Mouse (Mus musculus) kidney, postnatal 36 days (tissue): Measurements from ENCODE around the gene Actg2.

ENCODE experiments used
- DNase-seq, 2 experiments: peaks; one replicate each; pipeline ENCODE4 v3.0.0; 2021 to 2022; ENCODE audit warnings: mixed read lengths in 2 of 2

Gene Actg2

DNA sequence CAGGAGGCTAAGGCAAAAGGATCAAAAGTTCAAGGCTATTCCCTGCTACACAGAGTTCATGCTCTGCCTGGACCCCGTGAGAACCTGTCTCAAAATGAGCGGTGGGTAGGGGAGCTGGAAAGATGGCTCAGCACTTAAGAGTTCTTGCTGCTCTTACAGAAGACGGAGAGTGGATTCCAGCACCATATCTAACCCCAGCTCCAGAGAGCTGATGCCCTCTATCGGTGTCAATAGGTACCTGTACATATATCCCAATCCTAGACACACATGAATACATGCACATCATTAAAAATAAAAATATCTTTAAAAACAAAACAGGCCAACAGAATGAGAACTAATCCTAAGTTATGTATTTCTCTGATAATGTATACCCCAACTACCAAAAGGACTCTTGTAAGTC is 57.8 kb downstream of the Actg2 start:
- DNase-seq, result no peak

DNA sequence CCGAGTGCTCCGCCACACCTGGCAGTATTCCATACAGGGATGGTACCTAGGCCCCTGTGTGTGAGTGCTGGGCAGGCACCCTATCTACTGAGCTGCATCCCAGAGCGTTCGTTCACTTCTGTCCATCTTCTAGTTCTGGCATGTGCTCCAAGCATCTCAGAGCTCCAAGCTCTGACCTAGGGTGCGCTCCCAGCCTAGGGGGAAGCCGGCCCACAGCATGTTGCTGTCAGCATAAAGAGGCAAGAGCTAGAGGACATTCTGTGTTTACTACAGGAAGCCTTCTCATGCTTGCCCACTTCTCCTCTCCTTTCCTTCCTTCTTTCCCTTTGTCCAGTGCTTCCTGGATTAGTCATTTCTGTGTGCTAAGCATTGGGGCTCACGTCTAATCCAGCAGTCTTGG is 60.6 kb downstream of the Actg2 start:
- no peak for DNase-seq

DNA sequence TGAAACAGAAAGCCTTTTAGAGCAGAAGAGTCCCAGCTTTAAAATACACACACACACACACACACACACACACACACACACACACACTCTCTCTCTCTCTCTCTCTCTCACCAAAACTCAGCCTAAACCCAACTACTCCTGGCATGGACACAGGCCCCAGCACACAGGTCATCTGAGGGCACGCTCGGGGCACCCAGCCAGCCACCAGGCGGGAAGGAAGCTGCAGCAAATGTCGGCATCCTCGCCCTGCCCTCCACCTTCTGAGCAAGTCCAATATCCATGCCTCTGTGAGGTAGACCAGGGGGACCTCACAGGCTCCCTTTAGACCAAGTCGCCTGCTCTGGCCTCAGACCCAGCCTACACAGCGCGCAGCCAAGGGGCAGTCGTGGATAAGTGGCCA is 62.8 kb downstream of the Actg2 start:
- DNase-seq, result peak; percentile 81 to 90

DNA sequence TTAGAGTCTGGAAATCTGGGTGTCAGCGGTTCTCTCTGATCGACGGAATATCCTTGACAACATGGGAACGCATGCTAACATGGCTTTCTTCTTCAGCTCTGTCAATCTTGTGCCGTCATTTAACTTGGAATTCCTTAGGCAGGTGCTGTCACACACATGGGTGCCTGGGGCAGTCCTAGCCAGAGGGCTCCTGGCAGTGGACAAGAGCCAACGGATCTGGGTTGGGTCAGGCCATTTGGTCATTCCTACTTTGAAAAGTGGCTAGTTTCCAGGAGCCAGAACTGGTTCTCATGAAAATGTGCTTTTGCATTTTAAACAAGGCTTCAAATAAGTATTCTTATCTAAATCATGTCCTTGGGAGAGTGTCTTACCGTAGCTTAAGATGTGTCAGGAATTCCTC is 64.3 kb downstream of the Actg2 start:
- DNase-seq, result peak; percentile 37 to 42

DNA sequence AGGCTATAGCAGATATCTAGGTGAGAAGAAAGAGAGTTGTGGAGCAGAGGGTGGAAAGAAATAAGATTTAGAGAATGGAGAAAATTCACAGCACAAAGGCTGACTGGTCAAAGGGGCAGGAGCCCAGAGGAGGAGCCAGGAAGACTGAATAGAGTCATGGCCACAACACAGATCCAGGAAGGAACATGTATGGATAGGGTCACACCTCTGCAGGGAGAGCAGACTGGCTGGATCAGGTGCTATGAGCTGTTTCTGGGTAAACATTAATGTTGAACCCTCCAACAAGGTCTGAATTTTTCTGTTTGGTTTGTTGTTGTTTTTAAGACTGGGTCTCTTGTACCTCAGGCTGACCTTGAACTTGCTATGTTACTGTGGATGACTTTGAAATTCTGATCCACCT is 72.1 kb downstream of the Actg2 start:
- no peak for DNase-seq
